Mouse (Mus musculus) hindbrain, embryonic 16.5 days (tissue): ENCODE measurements around the gene Morn2. TPM values are rescaled to one million over a fixed set of nuclear protein-coding genes. Genes with fewer than 3 reads are reported as not detected.

Source experiments
- ATAC-seq: fragments of 200-750 bp; cut with Nextera tagmentation; 2 replicates; pipeline ENCODE4 v1.8.0; 2017; ENCODE audit warnings: moderate TSS enrichment, moderate library complexity
- H3K27ac ChIP-seq: fragments of 300-500 bp; sonication (generic); 2 replicates; pipeline ENCODE4 v1.5.1; 2014; ENCODE audit warnings: low read depth, mild to moderate bottlenecking, control low read depth, low read length, moderate library complexity
- H3K27me3 ChIP-seq: fragments of 300-500 bp; sonication (generic); replicated peaks from 2 replicates; pipeline ENCODE4 v1.6.1; 2014; ENCODE audit warnings: low read length; ENCODE audit not compliant: control insufficient read depth, insufficient read depth
- H3K36me3 ChIP-seq: fragments of 300-500 bp; sonication (generic); 2 replicates; pipeline ENCODE4 v1.6.1; 2014; ENCODE audit warnings: mild to moderate bottlenecking, low read length, moderate library complexity, mixed read lengths; ENCODE audit not compliant: control insufficient read depth, insufficient read depth
- H3K4me1 ChIP-seq: fragments of 300-500 bp; sonication (generic); 2 replicates; pipeline ENCODE4 v1.6.1; 2014; ENCODE audit warnings: low read depth, low read length; ENCODE audit not compliant: control insufficient read depth, insufficient read depth
- H3K4me2 ChIP-seq: fragments of 300-500 bp; sonication (generic); 2 replicates; pipeline ENCODE4 v1.6.1; 2014; ENCODE audit warnings: mild to moderate bottlenecking, low read length, control low read depth, moderate library complexity
- H3K4me3 ChIP-seq: fragments of 300-500 bp; sonication (generic); 2 replicates; pipeline ENCODE4 v1.5.1; 2014; ENCODE audit warnings: mild to moderate bottlenecking, low read length, control low read depth, moderate library complexity
- H3K9ac ChIP-seq: fragments of 300-500 bp; sonication (generic); 2 replicates; pipeline ENCODE4 v1.6.1; 2014; ENCODE audit warnings: low read depth, mild to moderate bottlenecking, control low read depth, low read length, moderate library complexity
- H3K9me3 ChIP-seq: fragments of 300-500 bp; sonication (generic); 2 replicates; pipeline ENCODE4 v1.6.1; 2014; ENCODE audit warnings: mild to moderate bottlenecking, low read length, moderate library complexity; ENCODE audit not compliant: control insufficient read depth
- whole genome bisulfite sequencing: fragments of 180-500 bp; shearing (Covaris S2); extraction: QIAGEN DNeasy Blood & Tissue Kit; methylation state at CpG from one replicate; pipeline ENCODE4 v1.1.7; 2014; 5-methylcytosine and 5-hydroxymethylcytosine counted together
- polyA plus RNA-seq: library from polyadenylated mRNA; unstranded; fragments of >200 nt; fragmentation: Nextera tagmentation; extraction: Ambion mirVana; gene quantifications from 2 replicates; pipeline ENCODE4 v1.2.1, GENCODE M21; 2015

The Morn2 gene
- polyA plus RNA-seq, 1 experiment from 2014 or later = 65.2 TPM

- Histone ChIP-seq H3K4me2 (no peak overlapping the region; the same call in 1 of the 2 replicates), H3K4me1 (no peaks in the 10 kb centered on the region; the same call in 1 of the 2 replicates), H3K9me3 (no peaks in the 10 kb centered on the region), H3K36me3 (no peaks in the 10 kb centered on the region), H3K27me3 (no peaks in the 10 kb centered on the region), H3K27ac (no peak overlapping the region), H3K4me3 (no peak overlapping the region), H3K9ac (no peak overlapping the region)
- peak; percentile 42; the same call in 1 of the 2 replicates for ATAC-seq
- WGBS = 52% methylated on average over 9 of the region's 9 CpGs
Measured at GRCm38 (mm10) chr17:80311761-80312160, 21.8 kb downstream of the Morn2 start.

GRCm38 (mm10) chr17:80312405-80312804, 22.4 kb downstream of the Morn2 start:
- Histone ChIP-seq H3K36me3 (no peaks in the 10 kb centered on the region), H3K27ac (no peak overlapping the region), H3K9ac (no peak overlapping the region), H3K4me2 (no peak overlapping the region), H3K4me3 (no peak overlapping the region), H3K9me3 (no peaks in the 10 kb centered on the region), H3K27me3 (no peaks in the 10 kb centered on the region), H3K4me1 (no peaks in the 10 kb centered on the region; the same call in 1 of the 2 replicates)
- 81% methylated on average over 4 of the region's 4 CpGs for WGBS
- peak; percentile 24; the same call in 1 of the 2 replicates for ATAC-seq

- no peaks in the 10 kb centered on the region for H3K36me3 ChIP-seq
- H3K4me2 ChIP-seq = no peak overlapping the region
- WGBS = 89% methylated on average over 6 of the region's 6 CpGs
- no peaks in the 10 kb centered on the region for H3K27me3 ChIP-seq
- H3K27ac ChIP-seq = no peak overlapping the region
- H3K4me3 ChIP-seq = no peak overlapping the region
- no peaks in the 10 kb centered on the region for H3K4me1 ChIP-seq
- ATAC-seq = no peak
- H3K9me3 ChIP-seq = no peaks in the 10 kb centered on the region
- no peak overlapping the region for H3K9ac ChIP-seq
Measured at GRCm38 (mm10) chr17:80322228-80322627, 32.2 kb downstream of the Morn2 start.

GRCm38 (mm10) chr17:80323015-80323414, 33.0 kb downstream of the Morn2 start:
- no peak for ATAC-seq
- H3K9ac ChIP-seq = no peak overlapping the region
- H3K36me3 ChIP-seq = no peaks in the 10 kb centered on the region
- 63% methylated on average over 4 of the region's 4 CpGs for WGBS
- H3K27me3 ChIP-seq = no peaks in the 10 kb centered on the region
- H3K4me2 ChIP-seq = no peak overlapping the region
- H3K9me3 ChIP-seq = no peaks in the 10 kb centered on the region
- H3K27ac ChIP-seq = no peak overlapping the region
- H3K4me1 ChIP-seq = no peaks in the 10 kb centered on the region
- H3K4me3 ChIP-seq = no peak overlapping the region

- WGBS = 79% methylated on average over 8 of the region's 8 CpGs
- no peaks in the 10 kb centered on the region for H3K36me3 ChIP-seq
- H3K4me1 ChIP-seq = no peaks in the 10 kb centered on the region
- no peaks in the 10 kb centered on the region for H3K27me3 ChIP-seq
- H3K27ac ChIP-seq = no peak overlapping the region
- H3K4me2 ChIP-seq = no peak overlapping the region
- ATAC-seq = no peak
- H3K9ac ChIP-seq = no peak overlapping the region
- no peak overlapping the region for H3K4me3 ChIP-seq
- H3K9me3 ChIP-seq = no peaks in the 10 kb centered on the region
Measured at GRCm38 (mm10) chr17:80323658-80324057, 33.7 kb downstream of the Morn2 start.

- WGBS = 88% methylated on average over 7 of the region's 7 CpGs
- no peak overlapping the region for H3K9ac ChIP-seq
- no peak for ATAC-seq
- no peaks in the 10 kb centered on the region for H3K9me3 ChIP-seq
- H3K27me3 ChIP-seq = no peaks in the 10 kb centered on the region
- no peak overlapping the region for H3K4me2 ChIP-seq
- no peaks in the 10 kb centered on the region for H3K4me1 ChIP-seq
- H3K4me3 ChIP-seq = no peak overlapping the region
- H3K27ac ChIP-seq = no peak overlapping the region
- no peaks in the 10 kb centered on the region for H3K36me3 ChIP-seq
Measured at GRCm38 (mm10) chr17:80324521-80324920, 34.5 kb downstream of the Morn2 start.

GRCm38 (mm10) chr17:80325456-80325855, 35.5 kb downstream of the Morn2 start:
- no peak overlapping the region for H3K27ac ChIP-seq
- no peak overlapping the region for H3K4me3 ChIP-seq
- H3K27me3 ChIP-seq = no peaks in the 10 kb centered on the region
- ATAC-seq = no peak
- H3K4me2 ChIP-seq = no peak overlapping the region
- no peaks in the 10 kb centered on the region for H3K36me3 ChIP-seq
- 80% methylated on average over 4 of the region's 5 CpGs for WGBS
- no peak overlapping the region for H3K9ac ChIP-seq
- H3K4me1 ChIP-seq = no peaks in the 10 kb centered on the region
- H3K9me3 ChIP-seq = no peaks in the 10 kb centered on the region

GRCm38 (mm10) chr17:80326431-80326830, 36.4 kb downstream of the Morn2 start:
- 55% methylated on average over 3 of the region's 3 CpGs for whole genome bisulfite sequencing
- ATAC-seq = peak; percentile 81
- H3K4me2 ChIP-seq = no peak overlapping the region
- H3K9ac ChIP-seq = no peak overlapping the region
- H3K27me3 ChIP-seq = no peaks in the 10 kb centered on the region
- no peaks in the 10 kb centered on the region for H3K9me3 ChIP-seq
- no peaks in the 10 kb centered on the region for H3K4me1 ChIP-seq
- no peak overlapping the region for H3K27ac ChIP-seq
- no peaks in the 10 kb centered on the region for H3K36me3 ChIP-seq
- no peak overlapping the region for H3K4me3 ChIP-seq

GRCm38 (mm10) chr17:80332386-80332785, 42.4 kb downstream of the Morn2 start:
- Histone ChIP-seq H3K27me3 (no peaks in the 10 kb centered on the region), H3K4me3 (no peak overlapping the region), H3K27ac (no peak overlapping the region), H3K4me2 (no peak overlapping the region), H3K9ac (no peak overlapping the region), H3K9me3 (no peaks in the 10 kb centered on the region), H3K4me1 (no peaks in the 10 kb centered on the region), H3K36me3 (no peaks in the 10 kb centered on the region)
- peak; percentile 56; the same call in 1 of the 2 replicates for ATAC-seq
- 78% methylated on average over 2 of the region's 2 CpGs for WGBS

- Histone ChIP-seq H3K4me1 (no peaks in the 10 kb centered on the region), H3K9ac (no peak overlapping the region), H3K27me3 (no peaks in the 10 kb centered on the region), H3K4me3 (no peak overlapping the region), H3K27ac (no peak overlapping the region), H3K9me3 (no peaks in the 10 kb centered on the region), H3K36me3 (no peaks in the 10 kb centered on the region), H3K4me2 (no peak overlapping the region)
- 87% methylated on average over 4 of the region's 4 CpGs for WGBS
- no peak for ATAC-seq
Measured at GRCm38 (mm10) chr17:80345277-80345676, 55.3 kb downstream of the Morn2 start.
